Mouse (Mus musculus) ES-E14 (cell line): ENCODE results near the gene Rnf7.

ENCODE experiments used
- HCFC1 ChIP-seq: IDR thresholded peaks from 2 replicates; pipeline ENCODE4 v1.6.1; 2012; ENCODE audit warnings: low read length, inconsistent platforms, borderline replicate concordance; ENCODE audit not compliant: insufficient read depth
- MAFK ChIP-seq: IDR thresholded peaks from 2 replicates; pipeline ENCODE4 v1.6.1; 2014; ENCODE audit warnings: mild to moderate bottlenecking, low read depth, low read length, inconsistent platforms; ENCODE audit not compliant: insufficient read depth

DNA sequence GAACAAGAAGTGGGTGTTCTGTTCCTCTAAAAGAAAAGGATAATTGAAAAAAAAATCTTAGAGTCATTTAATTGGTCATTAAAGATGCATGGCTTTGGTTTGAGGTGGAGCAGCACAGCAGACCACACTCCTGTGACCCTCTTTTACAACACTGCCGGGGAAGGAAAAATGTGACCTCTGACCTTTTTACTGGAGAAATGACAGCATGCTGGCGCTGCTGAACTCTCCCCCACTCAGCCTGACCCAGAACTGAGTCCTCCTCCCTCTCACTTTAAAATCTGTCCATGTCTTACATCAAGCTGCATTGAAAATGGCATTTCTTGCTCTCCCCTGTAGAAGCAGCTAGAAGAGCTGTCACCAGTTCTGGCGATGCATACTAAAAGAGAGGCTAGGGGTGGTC, 14.7 kb upstream of the Rnf7 start:
- TF ChIP-seq HCFC1 (no peak), MAFK (no peak)
